Mouse (Mus musculus) right cerebral cortex, adult 2 months (tissue): Measurements from ENCODE around the gene Olfr467.
A peak's percentile ranks its signal among the peaks of the same experiment; 100 is the strongest.
"Not testable (repeated sequence)": the region's sequence is repeated elsewhere in the genome, so short reads cannot be mapped to it uniquely, and the experiment has no call there.

Source experiments
- DNase-seq, 2 experiments: peaks; one replicate each; pipeline ENCODE4 v3.0.0; 2021 to 2022; ENCODE audit warnings: low spot score in 2 of 2

Olfr467 gene

DNA sequence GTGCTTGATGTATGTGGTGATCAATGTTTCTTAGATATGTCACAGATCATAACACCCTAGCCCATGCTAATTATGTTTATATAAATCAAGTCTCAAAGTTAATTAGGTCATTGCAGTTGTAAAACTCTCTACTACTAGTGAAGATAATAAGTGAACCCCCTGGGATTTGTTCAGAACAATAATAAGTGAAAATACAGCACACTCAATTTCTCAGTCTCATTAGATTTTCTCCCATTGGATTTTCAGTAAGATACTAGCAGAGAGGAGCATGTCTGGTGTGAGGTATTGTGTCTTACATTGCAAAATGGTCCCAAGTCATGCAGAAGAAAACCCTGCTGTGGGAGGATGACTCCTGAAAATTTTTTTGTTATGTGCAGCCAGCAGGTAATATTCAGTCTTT lies at the start of gene Olfr467:
Olfr467 (plus strand) TSS at position 301 of the 400 bp plus-strand sequence.
- no peak for DNase-seq

DNA sequence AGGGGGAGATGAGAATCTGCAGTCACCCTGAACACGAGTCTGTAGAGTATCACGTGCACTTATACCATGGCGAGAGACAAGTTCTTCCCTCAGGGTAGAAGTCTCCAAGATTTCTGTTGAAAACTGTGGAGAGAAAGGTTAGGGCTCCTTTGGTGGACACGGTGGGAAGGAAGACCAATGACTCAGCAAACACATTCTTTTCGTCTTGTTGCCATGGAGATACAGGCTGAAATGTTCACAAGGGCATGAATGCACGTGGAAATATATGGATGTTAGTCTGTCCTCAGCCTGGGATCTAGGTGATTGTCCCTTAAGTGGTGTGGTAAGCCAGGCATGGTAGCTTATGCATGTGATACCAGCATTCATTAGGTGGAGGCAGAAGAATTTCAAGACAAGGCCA lies 41.3 kb upstream of the Olfr467 start:
- no peak for DNase-seq

- no peak for DNase-seq
These were observed 33.8 kb upstream of the Olfr467 start for GRCm38 (mm10) chr7:107778216-107778615.

GRCm38 (mm10) chr7:107779611-107780010 lies 32.5 kb upstream of the Olfr467 start:
- peak; percentile 24 to 26 for DNase-seq

DNA sequence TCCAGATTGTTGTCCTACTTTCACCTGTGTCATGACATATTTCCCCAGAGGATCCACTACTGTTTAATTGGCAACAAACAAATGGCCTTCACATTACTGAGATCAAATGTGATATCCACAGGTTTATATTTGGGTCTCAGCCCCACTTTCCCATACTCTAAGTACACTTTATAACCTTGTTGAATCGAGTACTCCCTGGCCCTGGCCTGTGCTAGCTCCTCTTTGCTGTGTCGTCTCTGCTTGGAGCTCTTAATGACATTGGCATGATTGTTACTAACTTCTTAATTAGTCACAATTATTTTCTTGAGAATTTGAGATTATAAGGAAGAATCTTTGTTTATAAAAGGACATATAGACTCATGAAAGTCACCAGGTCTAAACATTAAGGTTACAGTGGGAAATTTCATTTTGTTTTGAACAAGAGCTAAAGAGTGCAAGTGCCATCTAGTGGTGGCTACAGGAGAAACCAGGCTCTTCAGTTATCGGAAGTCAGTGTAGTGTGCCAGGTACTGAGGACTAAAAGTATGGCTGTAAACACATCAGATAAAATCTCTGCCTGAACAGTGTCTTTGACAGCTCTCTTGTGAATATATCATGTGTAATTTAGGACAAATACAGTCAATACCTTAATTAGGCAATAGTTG lies 24.0 kb upstream of the Olfr467 start:
- DNase-seq, result peak; percentile 27 to 32

DNA sequence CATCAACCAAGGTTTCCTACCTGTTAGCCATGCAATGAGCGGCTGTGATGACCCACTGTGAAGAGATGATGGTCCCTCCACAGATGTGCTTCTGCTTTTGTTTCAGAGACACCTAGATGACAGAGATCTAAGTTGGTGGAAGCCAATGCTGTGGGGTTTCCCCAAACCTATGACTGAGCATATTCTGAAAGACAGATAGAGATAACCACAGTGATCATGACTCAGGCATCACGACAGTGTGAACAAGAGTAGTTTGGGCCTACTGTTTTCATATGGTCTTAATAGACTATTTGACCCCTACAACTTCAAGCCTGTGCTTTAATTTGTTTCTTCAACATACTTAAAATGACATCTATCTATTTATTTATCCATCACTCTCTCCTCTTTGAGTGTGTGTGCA lies 15.6 kb upstream of the Olfr467 start:
- DNase-seq, result no peak

- DNase-seq, result no peak
These were observed 11.0 kb upstream of the Olfr467 start, which contains the start of gene Ovch2 for GRCm38 (mm10) chr7:107801108-107801507. Ovch2 (minus strand) TSS chr7:107801208.

GRCm38 (mm10) chr7:107802138-107802537 lies 9.9 kb upstream of the Olfr467 start:
- no peak for DNase-seq

DNA sequence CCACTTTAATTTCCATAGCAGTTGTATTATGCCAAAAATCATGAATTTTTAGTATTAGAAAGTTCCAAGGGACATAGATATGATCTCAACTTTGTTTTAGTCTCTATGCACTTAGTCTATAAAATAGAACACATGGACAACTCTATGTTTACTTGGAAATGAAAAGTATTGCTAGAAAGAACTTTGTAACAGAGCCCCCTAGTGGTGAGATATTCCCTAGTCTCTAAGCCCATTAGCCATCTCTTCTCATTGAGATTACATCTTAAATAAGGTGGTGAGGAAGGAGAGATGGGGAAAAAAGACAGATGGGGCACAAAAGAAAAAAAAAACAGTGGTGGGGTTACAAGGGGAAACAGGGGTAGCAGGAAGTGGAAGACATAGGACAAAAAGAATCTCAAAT lies 7.4 kb downstream of the Olfr467 start:
- no peak for DNase-seq

- not testable (repeated sequence) for DNase-seq
These were observed 11.8 kb downstream of the Olfr467 start for GRCm38 (mm10) chr7:107823867-107824266.

DNA sequence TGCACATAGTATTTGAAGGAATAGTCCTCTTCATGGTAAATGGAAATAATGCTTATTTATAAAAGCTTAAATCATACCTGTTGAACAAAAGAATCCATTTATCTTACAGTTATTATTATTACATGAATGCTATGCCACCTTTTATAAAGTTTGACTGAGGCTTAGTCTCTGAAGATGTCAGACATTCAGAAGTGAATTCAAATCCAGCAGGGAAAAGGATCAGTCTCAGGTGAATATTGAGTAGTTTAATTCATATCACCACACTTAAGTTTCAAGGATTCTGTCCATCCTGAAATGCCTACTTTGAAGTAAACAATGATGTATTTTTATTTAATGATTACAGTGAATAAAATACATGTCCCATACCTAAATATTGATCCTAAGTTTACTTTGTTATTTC lies 13.4 kb downstream of the Olfr467 start, which contains the start of gene Olfr469:
Olfr469 (minus strand) TSS at position 101 of the 400 bp plus-strand sequence.
- not testable (repeated sequence) for DNase-seq

GRCm38 (mm10) chr7:107841719-107842118 lies 29.7 kb downstream of the Olfr467 start:
- no peak for DNase-seq

- not testable (repeated sequence) for DNase-seq
These were observed 35.3 kb downstream of the Olfr467 start, which contains the start of gene Olfr470 for GRCm38 (mm10) chr7:107847390-107847789. Olfr470 (minus strand) TSS chr7:107847490.
